Mouse (Mus musculus): Measurements from ENCODE around the gene Cdh4.

DNA sequence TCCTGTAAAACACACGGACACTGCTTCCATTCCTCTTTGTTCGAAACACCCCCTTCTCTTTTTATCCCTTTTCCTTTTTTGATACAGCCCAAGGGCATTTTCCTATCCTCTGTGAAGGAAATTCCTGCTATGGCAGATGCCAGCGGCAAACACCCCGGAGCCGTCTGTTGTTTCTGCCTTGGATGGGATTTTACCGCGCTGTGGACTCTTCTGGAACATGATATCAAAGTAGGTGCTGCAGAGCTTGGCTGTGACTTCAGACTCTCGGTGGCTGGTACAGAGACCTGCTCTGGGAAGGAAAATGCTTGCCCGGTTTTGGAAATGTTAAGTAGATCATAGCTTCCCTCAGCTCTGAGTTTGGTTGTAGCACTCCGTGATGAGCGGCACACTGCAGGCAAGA is 156.7 kb downstream of the Cdh4 start:
- TF ChIP-seq CTCF (IDR thresholded peaks at IDR 0.05; ENCODE audit: low read depth) = no peak
- TF ChIP-seq EP300 (IDR thresholded peaks at IDR 0.05; ENCODE audit: low read depth) = no peak
